Mouse (Mus musculus) ES-Bruce4 (cell line): ENCODE data around the gene Zfp771. TPM values are rescaled to one million over a fixed set of nuclear protein-coding genes. Genes with fewer than 3 reads are reported as not detected.
A peak's percentile ranks its signal among the peaks of the same experiment; 100 is the strongest.
"Not testable (repeated sequence)": the region's sequence is repeated elsewhere in the genome, so short reads cannot be mapped to it uniquely, and the experiment has no call there.

Experiments used
- H3K27ac ChIP-seq: 2 replicates; pipeline ENCODE4 v1.5.1; 2012; ENCODE audit warnings: low read length, inconsistent platforms; ENCODE audit not compliant: insufficient read depth
- H3K27me3 ChIP-seq: 2 replicates; pipeline ENCODE4 v1.6.1; 2012; ENCODE audit warnings: mild to moderate bottlenecking, low read length, inconsistent platforms; ENCODE audit not compliant: control insufficient read depth, poor library complexity, insufficient read depth, severe bottlenecking
- H3K36me3 ChIP-seq: 2 replicates; pipeline ENCODE4 v1.6.1; 2012; ENCODE audit warnings: inconsistent platforms, mild to moderate bottlenecking, low read length, moderate library complexity; ENCODE audit not compliant: control insufficient read depth, poor library complexity, insufficient read depth, severe bottlenecking
- H3K4me1 ChIP-seq: one replicate; pipeline ENCODE4 v1.8.1; 2011; ENCODE audit warnings: low read length; ENCODE audit not compliant: control insufficient read depth, insufficient read depth
- H3K4me3 ChIP-seq: 2 replicates; pipeline ENCODE4 v1.5.1; 2011; ENCODE audit warnings: low read depth, mild to moderate bottlenecking, low read length
- H3K9ac ChIP-seq: 2 replicates; pipeline ENCODE4 v1.6.1; 2012; ENCODE audit warnings: low read depth, mild to moderate bottlenecking, inconsistent platforms; ENCODE audit not compliant: poor library complexity, severe bottlenecking
- H3K9me3 ChIP-seq: replicated peaks from 2 replicates; pipeline ENCODE4 v1.6.1; 2012; ENCODE audit warnings: mild to moderate bottlenecking, low read length, inconsistent platforms; ENCODE audit not compliant: control insufficient read depth, poor library complexity, insufficient read depth, severe bottlenecking
- CTCF ChIP-seq: IDR thresholded peaks from one replicate; pipeline ENCODE4 v1.8.1; 2011; ENCODE audit warnings: low read depth, low read length
- EP300 ChIP-seq: IDR thresholded peaks from 2 replicates; pipeline ENCODE4 v1.6.1; 2011; ENCODE audit warnings: low read depth, low read length; ENCODE audit not compliant: insufficient read depth
- POLR2A ChIP-seq: IDR thresholded peaks from one replicate; pipeline ENCODE4 v1.8.1; 2011; ENCODE audit warnings: low read length; ENCODE audit not compliant: insufficient read depth
- polyA plus RNA-seq: library from polyadenylated mRNA; stranded (reverse); fragments of >200 nt; gene quantifications from 2 replicates; pipeline ENCODE4 v1.2.4, GENCODE M21; 2011; ENCODE audit warnings: low read depth; ENCODE audit not compliant: missing spikeins, insufficient read depth, insufficient read length

Zfp771 gene
- polyA plus RNA-seq, 1 experiment: 8.7 TPM

DNA sequence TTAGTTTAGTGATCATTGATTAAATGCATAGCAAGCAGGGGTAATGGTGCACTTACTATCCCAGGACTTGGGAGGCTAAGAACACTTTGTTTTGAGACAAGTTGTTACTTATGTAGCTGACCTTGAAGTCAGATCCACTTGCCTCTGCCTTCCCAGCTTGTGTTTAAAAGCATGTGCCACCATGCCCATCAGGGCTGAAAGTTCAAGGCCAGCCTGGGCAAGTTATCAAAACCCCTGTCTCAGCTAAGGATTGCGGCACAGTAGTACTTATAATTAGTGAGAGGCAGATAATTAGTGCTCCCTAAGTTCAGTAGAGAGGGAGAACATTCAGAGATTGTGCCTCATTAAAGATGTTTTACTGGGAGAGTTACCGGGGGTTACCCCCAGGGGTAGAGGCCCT is 9.3 kb upstream of the Zfp771 start:
- Histone ChIP-seq H3K36me3 (peaks cover 37% of the 10 kb centered on the region), H3K4me1 (no peaks in the 10 kb centered on the region), H3K9ac (peak overlapping the region; percentile 95), H3K27ac (peak overlapping the region; percentile 33; the same call in 1 of the 2 replicates), H3K27me3 (no peaks in the 10 kb centered on the region), H3K4me3 (peak overlapping the region; percentile 78), H3K9me3 (no peaks in the 10 kb centered on the region)
- TF ChIP-seq POLR2A: no peak

GRCm38 (mm10) chr7:127243361-127243867 is 660 bp upstream of the Zfp771 start:
- Histone ChIP-seq H3K27me3 (no peaks in the 10 kb centered on the region), H3K9ac (peak overlapping the region; percentile 82), H3K4me3 (peak overlapping the region; percentile 58), H3K9me3 (no peaks in the 10 kb centered on the region), H3K27ac (peak overlapping the region; percentile 62), H3K4me1 (peaks cover 2% of the 10 kb centered on the region), H3K36me3 (no peaks in the 10 kb centered on the region; the same call in 1 of the 2 replicates)
- TF ChIP-seq CTCF (no peak), POLR2A (no peak), EP300 (no peak)

DNA sequence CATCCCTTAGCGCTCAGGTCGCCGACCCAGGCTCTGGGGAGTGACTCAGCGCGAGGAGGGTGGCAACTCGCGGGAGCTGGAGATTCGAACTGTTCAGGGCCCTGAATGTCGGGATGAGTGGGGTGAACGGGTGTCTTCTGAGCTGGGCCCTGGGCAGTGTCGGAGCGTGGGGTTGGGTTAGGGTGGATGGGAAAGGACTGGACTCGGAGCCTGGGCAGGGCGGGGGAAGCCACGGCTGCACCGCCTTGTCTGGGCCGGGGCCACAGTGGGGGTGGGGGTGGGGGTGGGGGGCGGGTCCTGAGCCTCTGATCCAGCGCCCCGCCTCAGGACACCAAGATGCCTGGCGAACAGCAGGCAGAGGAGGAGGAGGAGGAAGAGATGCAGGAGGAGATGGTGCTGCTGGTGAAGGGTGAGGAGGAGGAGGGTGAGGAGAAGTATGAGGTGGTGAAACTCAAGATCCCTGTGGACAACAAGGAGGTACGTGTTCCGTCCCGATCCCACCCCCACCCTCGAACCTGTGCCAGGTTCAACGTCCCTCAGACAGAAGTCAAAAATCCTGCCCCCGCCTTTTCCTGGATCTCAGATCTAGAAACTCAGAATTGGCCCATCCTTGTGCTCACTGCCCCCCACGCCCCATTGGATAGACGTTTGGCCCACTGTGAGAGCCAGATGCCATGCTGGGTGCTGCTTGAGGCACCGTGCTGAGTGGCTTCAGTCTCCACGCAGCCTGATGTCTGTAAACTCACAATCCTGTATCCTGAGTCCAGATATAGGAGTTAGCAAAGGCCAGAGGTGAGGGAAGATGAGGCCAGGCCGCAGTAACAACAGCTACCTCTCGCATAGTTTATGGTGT is 810 bp downstream of the Zfp771 start:
- H3K27ac ChIP-seq: peak overlapping the region; percentile 70
- no peaks in the 10 kb centered on the region; the same call in 1 of the 2 replicates for H3K36me3 ChIP-seq
- peak overlapping the region; percentile 82 for H3K9ac ChIP-seq
- H3K4me1 ChIP-seq: peaks cover 2% of the 10 kb centered on the region
- no peaks in the 10 kb centered on the region for H3K9me3 ChIP-seq
- TF ChIP-seq EP300 (no peak), POLR2A (no peak), CTCF (no peak)
- H3K27me3 ChIP-seq: no peaks in the 10 kb centered on the region
- peak overlapping the region; percentile 91 for H3K4me3 ChIP-seq

DNA sequence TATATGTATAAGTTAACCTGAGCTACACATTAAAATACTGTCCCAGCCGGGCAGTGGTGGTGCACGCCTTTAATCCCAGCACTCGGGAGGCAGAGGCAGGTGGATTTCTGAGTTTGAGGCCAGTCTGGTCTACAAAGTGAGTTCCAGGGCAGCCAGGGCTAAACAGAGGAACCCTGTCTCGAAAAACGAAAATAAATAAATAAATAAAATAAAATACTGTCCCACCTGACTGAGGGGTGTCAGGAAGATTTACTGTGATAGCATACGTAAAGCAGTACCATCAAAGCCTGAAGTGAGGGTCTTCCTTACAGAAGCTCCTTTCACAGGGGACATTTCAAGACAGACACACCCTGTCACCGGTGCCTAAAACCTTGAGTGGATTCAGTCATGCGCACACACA is 6.4 kb downstream of the Zfp771 start:
- not testable (repeated sequence) for H3K27ac ChIP-seq, H3K4me1 ChIP-seq, H3K27me3 ChIP-seq, H3K36me3 ChIP-seq, H3K9ac ChIP-seq, H3K9me3 ChIP-seq, H3K4me3 ChIP-seq

DNA sequence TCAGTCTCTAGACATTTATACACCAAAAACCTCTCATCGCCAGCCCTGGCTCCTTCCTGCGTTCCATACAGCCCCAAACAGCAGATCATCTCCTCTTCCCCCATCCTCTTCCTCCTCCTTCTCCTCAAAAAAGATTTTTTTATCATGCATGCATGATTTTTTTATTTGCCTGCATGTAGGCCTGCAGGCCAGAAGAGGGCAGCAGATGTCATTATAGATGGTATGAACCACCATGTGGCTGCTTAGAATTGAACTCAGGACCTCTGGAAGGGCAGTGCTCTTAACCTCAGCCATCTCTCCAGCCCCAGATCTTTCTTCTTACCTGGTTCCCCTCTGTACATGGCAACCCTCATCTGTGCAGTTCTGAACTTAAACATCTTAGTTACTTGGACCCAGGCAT is 8.3 kb downstream of the Zfp771 start:
- Histone ChIP-seq H3K36me3 (peaks cover 13% of the 10 kb centered on the region), H3K9me3 (no peaks in the 10 kb centered on the region)

GRCm38 (mm10) chr7:127253341-127253740 is 9.3 kb downstream of the Zfp771 start:
- H3K9me3 ChIP-seq: no peaks in the 10 kb centered on the region
- no peaks in the 10 kb centered on the region for H3K27me3 ChIP-seq
- peaks cover 2% of the 10 kb centered on the region for H3K4me1 ChIP-seq
- peaks cover 16% of the 10 kb centered on the region for H3K36me3 ChIP-seq
- peak overlapping the region; percentile 9; the same call in 1 of the 2 replicates for H3K27ac ChIP-seq
- TF ChIP-seq POLR2A (no peak), EP300 (no peak), CTCF (no peak)
- peak overlapping the region; percentile 50 for H3K9ac ChIP-seq
- peak overlapping the region; percentile 65 for H3K4me3 ChIP-seq

More for the DNA sequence above, 8.3 kb downstream of the Zfp771 start:
- TF ChIP-seq EP300 (no peak), CTCF (peak; percentile 28)
- Histone ChIP-seq H3K27me3 (no peaks in the 10 kb centered on the region), H3K27ac (no peak overlapping the region), H3K4me1 (peaks cover 2% of the 10 kb centered on the region), H3K9ac (no peak overlapping the region), H3K4me3 (no peak overlapping the region)
